Mouse (Mus musculus): ENCODE results near the gene Tbc1d9.

- TF ChIP-seq POLR2A (IDR thresholded peaks at IDR 0.05; ENCODE audit: extremely low read depth, insufficient read depth, low read length) (no peak), CTCF (IDR thresholded peaks at IDR 0.05; ENCODE audit: low read depth, low read length) (no peak)
Observed at GRCm38 (mm10) chr8:83309836-83310235, 144.7 kb downstream of the Tbc1d9 start.

Measured in liver, adult 2 months (tissue).